Mouse (Mus musculus) heart, adult 9 months (tissue): ENCODE measurements at regions not wholly inside any gene's neighbourhood (a gene's known extent, or its start where the extent isn't known, plus 50 kb on each side); places are given as distances from the start of the nearest gene placed in this dataset.

Source experiments
- DNase-seq, 2 experiments: peaks; one replicate each; pipeline ENCODE4 v3.0.0; 2022; ENCODE audit warnings: low spot score in 2 of 2

DNA sequence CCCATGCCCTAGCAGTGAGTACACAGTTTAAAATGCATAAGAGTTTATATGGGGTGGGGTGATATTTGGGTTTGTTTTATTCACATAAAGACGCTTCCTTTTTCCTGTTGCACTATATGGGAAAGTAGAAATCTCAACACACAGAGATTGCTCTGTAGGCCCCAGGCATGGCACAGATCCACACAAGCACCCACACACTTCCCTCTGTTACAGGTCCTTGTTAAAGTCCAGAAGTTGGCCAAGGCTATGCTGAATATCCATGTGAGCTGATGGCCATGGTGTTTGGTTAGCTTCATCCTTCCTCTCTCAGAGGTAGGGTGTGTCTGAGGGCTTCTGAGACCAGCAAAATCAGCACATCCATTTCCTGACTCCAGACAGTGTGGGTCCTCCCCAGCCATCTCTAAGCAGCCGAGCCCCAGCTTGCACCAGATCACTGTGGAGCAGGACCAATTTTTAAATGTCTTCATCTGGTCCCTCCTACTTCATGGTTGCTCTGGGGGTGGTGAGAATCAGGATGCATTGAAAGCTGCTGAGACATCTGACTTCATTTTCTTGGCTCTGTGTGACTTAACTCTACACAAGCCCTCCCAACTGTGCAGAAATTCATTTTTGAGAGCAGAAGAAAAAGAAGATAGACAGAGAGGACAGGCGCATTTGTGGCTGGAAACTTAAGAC lies 360.3 kb upstream of the Nr3c2 start:
- no peak for DNase-seq

DNA sequence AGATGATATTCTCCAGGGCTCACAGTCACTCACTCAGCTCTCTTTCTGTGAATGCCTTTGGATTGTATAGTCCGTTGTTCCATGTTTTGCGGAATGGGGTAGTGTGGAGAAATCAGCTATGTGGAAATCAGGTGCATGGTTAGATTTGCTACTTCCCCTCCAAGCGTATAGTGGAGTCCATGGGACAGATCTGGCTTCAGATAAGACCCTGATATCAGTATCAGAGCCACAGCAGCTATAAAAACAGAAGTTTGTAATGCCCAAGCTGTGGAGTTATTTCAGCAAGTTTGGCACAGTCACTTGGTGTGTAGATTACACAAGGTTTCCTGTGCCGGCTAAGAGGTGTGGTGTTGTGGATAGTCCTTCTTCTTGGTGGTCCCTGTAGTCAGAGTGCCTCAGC lies 359.6 kb upstream of the Nr3c2 start:
- DNase-seq, result no peak

DNA sequence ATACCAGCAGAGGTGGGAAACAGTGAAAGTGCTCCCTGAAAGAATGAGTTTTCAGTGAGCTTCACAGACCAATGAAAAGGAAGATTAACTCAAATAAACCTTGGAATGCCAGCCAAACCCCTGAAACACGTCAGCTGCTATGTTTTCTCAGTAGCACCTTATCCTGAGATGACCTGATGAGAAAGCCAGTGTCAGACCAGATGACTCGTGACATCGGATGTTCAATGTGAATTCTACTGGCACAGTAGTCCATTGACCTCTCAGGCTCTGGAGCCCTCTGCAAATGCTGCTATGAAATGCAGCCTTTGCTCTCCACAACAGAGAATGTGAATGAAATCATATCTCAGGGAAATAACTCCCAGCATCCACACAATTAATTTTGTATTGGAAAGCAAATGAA lies 358.6 kb upstream of the Nr3c2 start:
- DNase-seq, result no peak

DNA sequence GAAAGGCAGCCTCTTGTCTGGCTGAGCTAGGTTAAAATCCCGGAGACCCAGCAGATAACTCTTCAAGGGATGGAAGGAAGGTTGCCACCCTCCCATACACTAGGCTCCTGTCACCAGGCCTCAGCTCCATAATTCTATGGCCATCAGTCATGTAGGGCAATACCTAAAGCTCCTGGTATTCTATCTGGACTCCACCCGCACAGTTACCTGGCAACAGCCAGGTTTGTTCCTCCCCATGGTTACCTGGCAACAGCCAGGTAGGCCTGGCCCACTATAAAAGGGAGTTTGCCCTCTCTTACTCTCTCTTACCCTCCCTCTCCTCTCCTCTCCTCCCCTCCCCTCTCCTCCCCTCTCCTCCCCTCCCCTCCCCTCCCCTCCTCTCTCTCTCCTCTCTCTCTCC lies 347.6 kb upstream of the Nr3c2 start:
- DNase-seq, result no peak

DNA sequence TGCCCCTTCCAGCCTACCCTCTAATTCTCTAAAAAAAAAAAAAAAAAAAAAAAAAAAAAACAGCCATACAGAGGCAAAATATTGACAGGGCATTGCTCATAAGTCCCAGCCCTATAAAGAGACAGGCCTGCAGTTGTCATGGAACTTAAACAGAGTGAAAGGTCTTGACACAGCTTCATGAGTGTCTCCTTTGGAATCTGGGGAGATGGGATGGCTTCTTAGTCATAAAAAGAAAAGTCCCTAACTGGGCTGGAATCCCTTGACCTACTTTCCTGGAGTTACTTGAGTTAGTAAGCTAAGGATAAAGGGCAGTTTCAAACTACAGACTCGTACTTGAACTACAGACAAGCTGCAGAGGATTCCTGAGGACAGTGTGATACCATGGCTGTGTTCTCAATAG lies 297.7 kb upstream of the Nr3c2 start:
- no peak for DNase-seq

DNA sequence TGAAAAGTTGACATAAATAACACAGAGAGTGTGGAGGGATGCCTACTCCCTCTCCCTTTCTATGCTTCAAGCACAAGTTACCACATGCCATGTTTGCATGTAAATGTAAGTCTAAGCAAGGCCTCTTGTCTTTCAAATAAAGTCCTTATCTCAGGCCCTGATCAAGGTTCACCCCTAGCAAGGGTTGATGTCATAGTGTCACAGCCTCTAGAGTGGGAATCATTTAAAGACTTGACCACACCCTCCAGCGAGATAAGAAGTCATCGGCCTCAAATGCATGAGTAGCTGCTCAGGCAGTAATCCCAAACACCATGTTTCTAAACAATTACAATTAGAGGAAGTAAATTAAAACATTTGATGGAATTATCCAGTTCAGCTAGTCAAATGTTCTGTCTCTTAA lies 280.5 kb upstream of the Nr3c2 start:
- no peak for DNase-seq

DNA sequence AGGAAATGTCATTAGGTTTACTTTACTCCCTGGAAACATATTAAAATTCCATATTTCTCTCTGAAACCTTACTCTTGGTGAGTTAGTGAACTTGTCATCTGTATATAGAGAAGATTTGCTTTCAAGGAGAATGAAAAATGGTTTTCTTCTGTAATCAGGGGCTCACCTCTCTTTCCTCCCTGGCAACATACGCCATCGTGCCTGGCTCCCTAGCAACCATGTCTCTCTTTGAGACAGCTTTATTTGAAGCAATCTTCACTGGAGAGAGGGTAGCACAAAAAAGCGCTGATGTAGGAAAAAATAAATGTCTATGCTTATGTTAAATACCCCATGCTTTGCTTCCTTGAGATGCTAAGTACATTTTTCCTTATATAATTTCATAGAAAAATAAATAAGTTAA lies 278.4 kb upstream of the Nr3c2 start:
- DNase-seq, result no peak

DNA sequence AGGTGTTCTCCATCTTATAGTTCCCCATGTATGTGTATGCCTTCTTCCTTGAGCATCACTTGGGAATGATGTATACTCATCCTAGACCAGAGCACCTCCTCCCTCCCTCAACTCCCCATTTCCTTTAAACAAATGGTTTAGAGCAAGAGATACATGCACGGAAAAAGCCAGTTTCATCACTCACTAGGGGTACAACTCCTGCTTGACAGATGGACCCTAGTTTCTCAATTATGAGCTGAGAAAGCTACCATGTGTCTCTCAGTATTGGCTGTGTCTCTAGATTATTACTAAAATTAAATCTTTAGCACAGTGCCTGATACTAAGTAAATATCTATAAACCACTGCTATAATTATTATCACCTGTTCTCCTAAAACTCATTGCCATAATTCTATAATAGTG lies 266.2 kb upstream of the Nr3c2 start:
- DNase-seq, result no peak
